Mouse (Mus musculus) R1 (cell line): ENCODE measurements at regions not wholly inside any gene's neighbourhood (a gene's known extent, or its start where the extent isn't known, plus 50 kb on each side); places are given as distances from the start of the nearest gene placed in this dataset.

ENCODE experiments used
- DNase-seq: peaks from one replicate; pipeline ENCODE4 v3.0.0-alpha.2; 2018; ENCODE audit warnings: low read depth, low spot score

DNA sequence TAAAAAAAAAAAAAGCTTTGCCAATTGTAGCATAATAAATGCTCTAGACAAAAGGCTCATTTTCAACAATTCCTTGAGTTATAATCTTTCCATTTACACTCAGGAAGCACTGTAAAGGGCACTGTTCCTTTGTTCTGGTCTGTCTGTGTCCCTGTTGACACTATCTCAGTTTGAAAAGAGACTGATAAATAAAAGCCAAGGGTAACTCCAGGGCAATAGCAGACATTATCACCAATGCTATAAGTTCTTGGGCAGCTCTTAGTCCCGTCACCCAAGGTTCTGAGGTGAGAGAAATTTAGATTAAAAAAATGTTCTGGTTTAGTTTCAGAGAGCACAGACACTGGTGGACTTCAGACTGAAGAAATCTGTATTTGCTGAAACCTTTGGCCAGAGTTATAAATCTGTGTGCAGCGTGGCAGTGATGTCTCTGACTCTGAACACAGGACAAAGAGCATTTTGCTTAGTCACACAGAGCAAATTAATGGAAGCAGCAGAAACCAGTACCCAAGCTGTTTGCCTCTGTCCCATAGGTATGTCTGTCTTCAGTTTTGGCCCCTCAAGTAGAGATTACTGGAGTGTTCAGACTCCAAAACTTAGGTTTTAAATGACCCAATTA is 57.6 kb upstream of the Apob start:
- DNase-seq = no peak

DNA sequence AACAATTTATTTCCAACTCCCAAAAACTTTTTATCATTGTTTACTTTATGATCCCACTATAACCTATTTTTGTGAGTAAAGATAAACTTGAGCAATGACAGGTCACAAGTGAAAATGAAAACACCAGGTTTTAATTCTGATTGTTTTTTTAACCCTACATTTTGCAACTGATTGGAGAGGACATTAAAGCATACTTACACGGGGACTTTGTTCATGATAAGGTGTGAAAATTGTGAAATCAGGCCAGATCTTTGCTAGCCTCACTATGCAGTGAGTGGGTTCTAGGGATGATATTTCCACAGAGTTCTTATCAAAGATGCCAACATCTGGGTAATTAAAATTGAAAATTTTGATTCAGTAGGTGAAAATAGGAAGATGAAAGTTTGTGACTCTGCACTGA is 56.6 kb upstream of the Apob start:
- DNase-seq = no peak
